Mouse (Mus musculus): ENCODE measurements at regions not wholly inside any gene's neighbourhood (a gene's known extent, or its start where the extent isn't known, plus 50 kb on each side); places are given as distances from the start of the nearest gene placed in this dataset.

- Histone ChIP-seq H3K27me3 (ENCODE audit: control insufficient read depth, insufficient read depth, low read length) (no peaks in the 10 kb centered on the region), H3K9me3 (ENCODE audit: control insufficient read depth, low read length) (no peaks in the 10 kb centered on the region), H3K9ac (no peak overlapping the region), H3K27ac (no peak overlapping the region), H3K36me3 (replicated peaks; ENCODE audit: control insufficient read depth, insufficient read depth) (no peaks in the 10 kb centered on the region), H3K4me1 (replicated peaks; ENCODE audit: control insufficient read depth, insufficient read depth, low read length) (no peaks in the 10 kb centered on the region), H3K4me3 (replicated peaks; ENCODE audit: low read length) (no peak overlapping the region), H3K4me2 (replicated peaks) (no peak overlapping the region)
- whole genome bisulfite sequencing: 69% methylated on average over 8 of the region's 8 CpGs
- DNase-seq (ENCODE audit: low spot score) (no peak), ATAC-seq (ENCODE audit: low FRiP score) (no peak)
Measured at GRCm38 (mm10) chr12:10035479-10035878, 334.3 kb upstream of the Nt5c1b start.

GRCm38 (mm10) chr12:10062006-10062514 is 307.7 kb upstream of the Nt5c1b start:
- no peaks in the 10 kb centered on the region for H3K27me3 ChIP-seq (ENCODE audit: control insufficient read depth, insufficient read depth, low read length)
- 57% methylated on average over 1 of the region's 1 CpGs for WGBS
- no peaks in the 10 kb centered on the region for H3K36me3 ChIP-seq (replicated peaks; ENCODE audit: control insufficient read depth, insufficient read depth)
- no peaks in the 10 kb centered on the region for H3K4me1 ChIP-seq (replicated peaks; ENCODE audit: control insufficient read depth, insufficient read depth, low read length)
- no peaks in the 10 kb centered on the region for H3K9me3 ChIP-seq (ENCODE audit: control insufficient read depth, low read length)
- DNase-seq (ENCODE audit: low spot score) (no peak), ATAC-seq (ENCODE audit: low FRiP score) (no peak)
- no peak overlapping the region for H3K27ac ChIP-seq
- no peak overlapping the region for H3K4me3 ChIP-seq (replicated peaks; ENCODE audit: low read length)
- no peak overlapping the region for H3K4me2 ChIP-seq (replicated peaks)
- H3K9ac ChIP-seq: no peak overlapping the region

GRCm38 (mm10) chr12:10078341-10078740 is 291.4 kb upstream of the Nt5c1b start:
- WGBS: 75% methylated on average over 5 of the region's 5 CpGs
- H3K9me3 ChIP-seq (ENCODE audit: control insufficient read depth, low read length): no peaks in the 10 kb centered on the region
- no peaks in the 10 kb centered on the region for H3K36me3 ChIP-seq (replicated peaks; ENCODE audit: control insufficient read depth, insufficient read depth)
- no peak overlapping the region for H3K27ac ChIP-seq
- no peaks in the 10 kb centered on the region for H3K4me1 ChIP-seq (replicated peaks; ENCODE audit: control insufficient read depth, insufficient read depth, low read length)
- no peak for DNase-seq (ENCODE audit: low spot score)
- no peak overlapping the region for H3K9ac ChIP-seq
- no peak for ATAC-seq (ENCODE audit: low FRiP score)
- H3K27me3 ChIP-seq (ENCODE audit: control insufficient read depth, insufficient read depth, low read length): no peaks in the 10 kb centered on the region
- H3K4me3 ChIP-seq (replicated peaks; ENCODE audit: low read length): no peak overlapping the region
- H3K4me2 ChIP-seq (replicated peaks): no peak overlapping the region

- no peak for DNase-seq (ENCODE audit: low spot score)
Measured at GRCm38 (mm10) chr12:10079482-10079881, 290.3 kb upstream of the Nt5c1b start.

GRCm38 (mm10) chr12:10112874-10113453 is 256.8 kb upstream of the Nt5c1b start:
- Histone ChIP-seq H3K27me3 (ENCODE audit: control insufficient read depth, insufficient read depth, low read length) (no peaks in the 10 kb centered on the region), H3K4me3 (replicated peaks; ENCODE audit: low read length) (no peak overlapping the region), H3K4me1 (replicated peaks; ENCODE audit: control insufficient read depth, insufficient read depth, low read length) (no peaks in the 10 kb centered on the region), H3K9me3 (ENCODE audit: control insufficient read depth, low read length) (no peaks in the 10 kb centered on the region), H3K36me3 (replicated peaks; ENCODE audit: control insufficient read depth, insufficient read depth) (no peaks in the 10 kb centered on the region), H3K9ac (no peak overlapping the region), H3K4me2 (replicated peaks) (no peak overlapping the region), H3K27ac (no peak overlapping the region)
- no peak for ATAC-seq (ENCODE audit: low FRiP score)
- WGBS: 90% methylated on average over 1 of the region's 1 CpGs
- DNase-seq (ENCODE audit: low spot score): no peak

More at GRCm38 (mm10) chr12:10079482-10079881, 290.3 kb upstream of the Nt5c1b start:
- H3K4me2 ChIP-seq (replicated peaks): no peak overlapping the region
- 89% methylated on average over 9 of the region's 9 CpGs for WGBS
- H3K27me3 ChIP-seq (ENCODE audit: control insufficient read depth, insufficient read depth, low read length): no peaks in the 10 kb centered on the region
- H3K9ac ChIP-seq: no peak overlapping the region
- no peak for ATAC-seq (ENCODE audit: low FRiP score)
- H3K36me3 ChIP-seq (replicated peaks; ENCODE audit: control insufficient read depth, insufficient read depth): no peaks in the 10 kb centered on the region
- no peaks in the 10 kb centered on the region for H3K9me3 ChIP-seq (ENCODE audit: control insufficient read depth, low read length)
- H3K4me1 ChIP-seq (replicated peaks; ENCODE audit: control insufficient read depth, insufficient read depth, low read length): no peaks in the 10 kb centered on the region
- H3K4me3 ChIP-seq (replicated peaks; ENCODE audit: low read length): no peak overlapping the region
- no peak overlapping the region for H3K27ac ChIP-seq

- 76% methylated on average over 2 of the region's 2 CpGs for whole genome bisulfite sequencing
- Histone ChIP-seq H3K36me3 (replicated peaks; ENCODE audit: control insufficient read depth, insufficient read depth) (no peaks in the 10 kb centered on the region), H3K4me1 (replicated peaks; ENCODE audit: control insufficient read depth, insufficient read depth, low read length) (no peaks in the 10 kb centered on the region), H3K4me2 (replicated peaks) (no peak overlapping the region), H3K9ac (no peak overlapping the region), H3K4me3 (replicated peaks; ENCODE audit: low read length) (no peak overlapping the region), H3K27me3 (ENCODE audit: control insufficient read depth, insufficient read depth, low read length) (no peaks in the 10 kb centered on the region), H3K9me3 (ENCODE audit: control insufficient read depth, low read length) (no peaks in the 10 kb centered on the region), H3K27ac (no peak overlapping the region)
- DNase-seq (ENCODE audit: low spot score): no peak
- no peak for ATAC-seq (ENCODE audit: low FRiP score)
Measured at GRCm38 (mm10) chr12:10122102-10122501, 247.7 kb upstream of the Nt5c1b start.

- H3K9ac ChIP-seq: no peak overlapping the region
- H3K9me3 ChIP-seq (ENCODE audit: control insufficient read depth, low read length): no peaks in the 10 kb centered on the region
- no peaks in the 10 kb centered on the region for H3K27me3 ChIP-seq (ENCODE audit: control insufficient read depth, insufficient read depth, low read length)
- no peak for ATAC-seq (ENCODE audit: low FRiP score)
- no peak overlapping the region for H3K4me3 ChIP-seq (replicated peaks; ENCODE audit: low read length)
- 82% methylated on average over 3 of the region's 3 CpGs for WGBS
- H3K36me3 ChIP-seq (replicated peaks; ENCODE audit: control insufficient read depth, insufficient read depth): no peaks in the 10 kb centered on the region
- no peak for DNase-seq (ENCODE audit: low spot score)
- H3K4me1 ChIP-seq (replicated peaks; ENCODE audit: control insufficient read depth, insufficient read depth, low read length): no peaks in the 10 kb centered on the region
- H3K4me2 ChIP-seq (replicated peaks): no peak overlapping the region
- no peak overlapping the region for H3K27ac ChIP-seq
Measured at GRCm38 (mm10) chr12:10127995-10128573, 241.7 kb upstream of the Nt5c1b start.

- H3K4me3 ChIP-seq (replicated peaks; ENCODE audit: low read length): no peak overlapping the region
- DNase-seq (ENCODE audit: low spot score) (no peak), ATAC-seq (ENCODE audit: low FRiP score) (no peak)
- 78% methylated on average over 3 of the region's 3 CpGs for WGBS
- no peak overlapping the region for H3K9ac ChIP-seq
- no peak overlapping the region for H3K27ac ChIP-seq
- no peaks in the 10 kb centered on the region for H3K27me3 ChIP-seq (ENCODE audit: control insufficient read depth, insufficient read depth, low read length)
- H3K9me3 ChIP-seq (ENCODE audit: control insufficient read depth, low read length): no peaks in the 10 kb centered on the region
- H3K4me2 ChIP-seq (replicated peaks): no peak overlapping the region
- no peaks in the 10 kb centered on the region for H3K36me3 ChIP-seq (replicated peaks; ENCODE audit: control insufficient read depth, insufficient read depth)
- H3K4me1 ChIP-seq (replicated peaks; ENCODE audit: control insufficient read depth, insufficient read depth, low read length): no peaks in the 10 kb centered on the region
Measured at GRCm38 (mm10) chr12:10134141-10134540, 235.6 kb upstream of the Nt5c1b start.

GRCm38 (mm10) chr12:10135915-10136314 is 233.9 kb upstream of the Nt5c1b start:
- H3K27ac ChIP-seq: no peak overlapping the region
- no peaks in the 10 kb centered on the region for H3K27me3 ChIP-seq (ENCODE audit: control insufficient read depth, insufficient read depth, low read length)
- H3K9ac ChIP-seq: no peak overlapping the region
- no peaks in the 10 kb centered on the region for H3K4me1 ChIP-seq (replicated peaks; ENCODE audit: control insufficient read depth, insufficient read depth, low read length)
- no peak overlapping the region for H3K4me2 ChIP-seq (replicated peaks)
- H3K4me3 ChIP-seq (replicated peaks; ENCODE audit: low read length): no peak overlapping the region
- 70% methylated on average over 2 of the region's 2 CpGs for WGBS
- ATAC-seq (ENCODE audit: low FRiP score): no peak
- no peaks in the 10 kb centered on the region for H3K36me3 ChIP-seq (replicated peaks; ENCODE audit: control insufficient read depth, insufficient read depth)
- no peak for DNase-seq (ENCODE audit: low spot score)
- no peaks in the 10 kb centered on the region for H3K9me3 ChIP-seq (ENCODE audit: control insufficient read depth, low read length)

- Histone ChIP-seq H3K9me3 (ENCODE audit: control insufficient read depth, low read length) (no peaks in the 10 kb centered on the region), H3K4me1 (replicated peaks; ENCODE audit: control insufficient read depth, insufficient read depth, low read length) (no peaks in the 10 kb centered on the region), H3K27ac (no peak overlapping the region), H3K4me3 (replicated peaks; ENCODE audit: low read length) (no peak overlapping the region), H3K4me2 (replicated peaks) (no peak overlapping the region), H3K36me3 (replicated peaks; ENCODE audit: control insufficient read depth, insufficient read depth) (no peaks in the 10 kb centered on the region), H3K27me3 (ENCODE audit: control insufficient read depth, insufficient read depth, low read length) (no peaks in the 10 kb centered on the region), H3K9ac (no peak overlapping the region)
- ATAC-seq (ENCODE audit: low FRiP score) (no peak), DNase-seq (ENCODE audit: low spot score) (no peak)
Measured at GRCm38 (mm10) chr12:10140131-10140530, 229.6 kb upstream of the Nt5c1b start.
